Mouse (Mus musculus) cerebellum, postnatal 25 days (tissue): ENCODE measurements around the gene Nploc4.

Experiments used
- DNase-seq, 2 experiments: peaks; one replicate each; pipeline ENCODE4 v3.0.0; 2021; ENCODE audit warnings: mixed read lengths in 2 of 2

The Nploc4 gene

GRCm38 (mm10) chr11:120352093-120352350 lies 85.5 kb downstream of the Nploc4 start:
- DNase-seq = peak; percentile 11 to 25

- DNase-seq = peak; percentile 12 to 16
These were observed 86.0 kb downstream of the Nploc4 start for GRCm38 (mm10) chr11:120351250-120352092.

DNA sequence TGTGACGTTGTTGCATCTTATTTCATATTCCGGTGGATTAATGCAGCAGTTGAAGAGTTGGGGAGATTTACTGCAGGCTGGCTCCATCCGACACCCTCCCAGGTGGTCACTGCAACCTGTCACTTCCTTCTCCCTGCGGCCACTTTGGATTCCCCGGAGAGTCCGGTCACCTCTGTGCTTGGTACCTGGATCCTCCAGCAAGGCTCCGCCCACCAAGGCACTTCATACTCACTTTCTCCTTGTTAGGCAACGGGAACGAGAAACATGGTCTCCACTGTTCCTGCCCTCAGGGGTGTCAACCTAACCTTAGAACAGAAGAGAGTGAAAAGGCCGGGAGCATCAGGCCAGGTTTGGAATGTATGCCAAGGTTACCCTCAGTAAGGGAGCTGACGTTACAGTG lies 86.8 kb downstream of the Nploc4 start:
- peak; percentile 17 to 41 for DNase-seq

GRCm38 (mm10) chr11:120349986-120350702 lies 87.4 kb downstream of the Nploc4 start:
- peak; percentile 77 to 88 for DNase-seq

- peak; percentile 50 to 59 for DNase-seq
These were observed 88.0 kb downstream of the Nploc4 start for GRCm38 (mm10) chr11:120349371-120349985.

GRCm38 (mm10) chr11:120348684-120349370 lies 88.7 kb downstream of the Nploc4 start:
- DNase-seq = peak; percentile 52 to 73

GRCm38 (mm10) chr11:120347791-120348683 lies 89.5 kb downstream of the Nploc4 start, which contains the start of gene Actg1:
TSS of gene Actg1 (minus strand) at chr11:120348542.
- peak; percentile 89 to 94 for DNase-seq

- DNase-seq = peak; percentile 16 to 40
These were observed 90.2 kb downstream of the Nploc4 start for GRCm38 (mm10) chr11:120347301-120347700.

GRCm38 (mm10) chr11:120346383-120347034 lies 91.0 kb downstream of the Nploc4 start:
- DNase-seq = peak; percentile 16 to 23

DNA sequence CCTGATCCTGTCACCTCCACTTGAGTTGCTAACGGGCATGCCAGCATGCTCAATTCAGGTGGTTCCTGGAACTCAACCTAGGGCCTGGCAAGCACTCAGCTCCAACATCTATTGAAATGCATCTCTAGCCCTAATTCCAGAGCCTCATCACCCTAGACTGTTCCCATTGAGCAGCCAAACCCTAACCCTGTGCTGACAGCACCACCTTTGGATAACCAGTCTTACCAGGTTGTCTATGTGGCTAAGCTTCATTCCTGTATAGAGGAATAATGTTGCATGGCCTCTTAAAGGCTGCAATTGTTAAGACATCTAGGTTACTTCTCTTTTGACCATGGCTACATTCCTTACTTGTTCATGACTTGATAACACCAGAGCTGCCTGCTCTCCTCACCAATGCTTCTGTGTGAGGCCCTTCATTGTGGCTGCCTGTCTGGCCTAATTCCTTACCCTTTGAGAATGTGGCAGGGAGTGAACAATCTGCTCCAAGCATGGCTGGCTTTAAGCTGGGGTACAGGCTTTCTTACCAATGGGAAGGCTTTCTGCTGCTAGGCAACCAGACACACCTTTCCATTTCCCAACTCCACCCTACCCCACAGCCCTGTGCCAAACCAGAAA lies 92.3 kb downstream of the Nploc4 start:
- peak; percentile 11 to 14 for DNase-seq

DNA sequence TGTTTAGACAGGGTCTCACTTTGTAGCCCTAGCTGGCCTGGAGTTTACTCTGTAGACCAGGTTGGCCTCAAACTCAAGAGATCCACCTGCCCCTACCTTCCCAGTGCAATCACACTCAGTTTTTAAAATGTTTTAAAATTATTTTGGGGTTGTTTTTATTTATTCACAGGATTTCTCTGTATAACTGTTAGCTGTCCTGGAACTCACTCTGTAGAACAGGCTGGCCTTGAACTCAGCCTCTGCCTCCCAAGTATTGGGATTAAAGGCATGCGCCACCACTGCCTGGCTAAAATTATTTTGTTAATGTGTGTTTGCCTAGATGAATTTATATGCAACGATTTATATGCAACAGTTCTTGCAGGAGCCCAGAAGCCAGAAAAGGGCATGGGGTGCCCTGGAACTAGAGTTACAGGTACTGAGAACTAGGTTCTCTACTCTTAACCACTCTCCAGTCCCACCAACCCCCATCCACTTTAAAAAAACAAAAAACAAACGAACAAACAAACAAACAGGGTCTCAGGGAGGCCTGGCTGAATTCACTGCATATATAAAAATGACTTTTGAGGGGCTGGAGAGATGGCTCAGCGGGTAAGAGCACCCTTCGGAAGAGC lies 93.1 kb downstream of the Nploc4 start:
- no peak for DNase-seq

DNA sequence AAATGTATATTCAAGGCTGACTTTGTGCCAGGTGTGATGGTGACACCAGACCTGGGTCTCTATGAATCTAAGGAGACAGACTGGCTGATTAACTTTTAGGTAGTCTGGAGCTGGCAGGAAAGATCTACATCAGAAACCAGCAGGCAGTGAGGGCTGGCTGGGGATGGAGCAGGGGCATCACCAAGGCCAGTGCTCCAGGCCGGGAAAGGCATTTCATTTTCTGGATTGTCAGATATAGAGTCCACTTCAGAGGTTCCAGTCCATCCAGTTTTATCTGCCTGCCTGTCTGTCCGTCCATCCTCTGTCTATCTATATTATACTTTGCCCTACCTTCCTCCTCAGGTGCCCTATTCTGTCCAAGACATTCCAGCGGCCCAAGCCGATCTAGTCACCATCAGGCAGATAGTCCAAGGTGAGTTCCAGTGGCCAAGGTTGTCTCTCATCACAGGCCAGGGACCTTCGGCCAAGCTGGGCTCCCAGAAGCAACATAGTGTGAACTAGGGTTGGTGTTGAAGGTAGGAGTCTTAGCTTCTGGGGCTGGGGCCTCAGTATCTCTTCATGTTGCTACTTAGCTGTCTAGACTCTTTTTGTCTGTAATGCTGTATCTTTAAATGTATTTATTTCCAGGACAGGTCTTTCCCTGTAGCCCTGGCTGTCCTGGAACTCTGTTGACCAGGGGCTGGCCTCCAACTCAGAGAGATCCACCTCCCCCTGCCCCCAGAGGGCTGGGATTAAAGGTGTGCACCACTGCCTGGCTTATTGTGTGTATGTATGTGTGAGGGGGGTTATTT lies 93.8 kb downstream of the Nploc4 start:
- no peak for DNase-seq

- DNase-seq = no peak
These were observed 94.8 kb downstream of the Nploc4 start for GRCm38 (mm10) chr11:120342656-120343160.

DNA sequence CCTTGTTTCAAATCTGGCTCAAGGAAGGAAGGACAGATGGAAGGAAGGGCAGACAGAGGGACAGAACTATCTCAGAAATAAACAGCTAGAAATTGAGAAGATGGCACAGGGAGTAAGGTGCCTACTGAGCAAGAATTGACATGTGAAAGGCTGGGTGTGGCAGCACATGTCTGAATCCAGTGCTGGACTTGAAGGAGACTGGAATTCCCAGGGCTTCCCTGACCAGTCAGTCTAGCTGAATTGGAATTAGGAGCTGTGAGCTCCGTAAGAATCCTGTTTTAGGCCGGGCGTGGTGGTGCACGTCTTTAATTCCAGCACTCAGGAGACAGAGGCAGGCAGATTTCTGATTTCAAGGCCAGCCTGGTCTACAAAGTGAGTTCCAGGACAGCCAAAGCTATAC lies 95.8 kb downstream of the Nploc4 start:
- no peak for DNase-seq

DNA sequence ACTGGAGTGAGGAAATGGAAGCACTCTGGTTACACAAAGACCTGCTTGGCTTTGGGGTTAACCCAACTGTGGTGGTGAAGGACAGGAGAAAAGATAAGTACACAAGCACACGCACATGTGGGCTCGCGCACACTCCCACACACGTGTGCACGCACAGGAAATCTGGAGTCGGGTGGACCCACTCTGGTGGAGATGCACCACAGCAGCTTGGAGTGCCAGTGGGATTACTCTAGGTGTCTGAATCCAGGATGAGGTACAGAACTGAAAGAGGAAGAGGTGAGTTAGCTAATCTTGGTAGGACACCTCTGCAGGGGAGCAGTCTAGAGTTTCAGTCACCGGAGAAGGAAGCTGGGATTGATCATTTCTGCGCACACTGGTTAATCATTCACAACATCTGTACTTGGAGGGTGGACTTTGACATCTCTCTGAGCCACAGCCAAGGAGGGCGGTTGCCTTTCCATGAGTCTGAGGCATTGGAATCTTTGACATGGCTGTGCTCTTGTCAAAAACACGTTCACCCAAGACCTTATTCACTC lies 97.5 kb downstream of the Nploc4 start:
- no peak for DNase-seq

DNA sequence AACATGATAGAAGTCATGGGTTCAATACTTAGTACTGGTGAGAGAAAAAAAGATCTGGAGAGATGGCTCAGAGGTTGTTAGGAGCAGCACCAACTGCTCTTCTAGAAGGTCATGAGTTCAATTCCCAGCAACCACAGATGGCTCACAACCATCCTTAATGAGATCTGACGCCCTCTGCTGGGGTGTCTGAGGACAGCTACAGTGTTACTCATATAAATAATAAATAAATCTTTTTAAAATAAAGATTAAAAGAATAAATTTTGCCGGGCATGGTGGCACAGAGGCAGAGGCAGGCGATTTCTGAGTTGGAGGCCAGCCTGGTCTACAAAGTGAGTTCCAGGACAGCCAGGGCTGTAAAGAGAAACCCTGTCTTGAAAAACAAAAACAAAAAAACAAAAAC lies 98.7 kb downstream of the Nploc4 start:
- DNase-seq = no peak

DNA sequence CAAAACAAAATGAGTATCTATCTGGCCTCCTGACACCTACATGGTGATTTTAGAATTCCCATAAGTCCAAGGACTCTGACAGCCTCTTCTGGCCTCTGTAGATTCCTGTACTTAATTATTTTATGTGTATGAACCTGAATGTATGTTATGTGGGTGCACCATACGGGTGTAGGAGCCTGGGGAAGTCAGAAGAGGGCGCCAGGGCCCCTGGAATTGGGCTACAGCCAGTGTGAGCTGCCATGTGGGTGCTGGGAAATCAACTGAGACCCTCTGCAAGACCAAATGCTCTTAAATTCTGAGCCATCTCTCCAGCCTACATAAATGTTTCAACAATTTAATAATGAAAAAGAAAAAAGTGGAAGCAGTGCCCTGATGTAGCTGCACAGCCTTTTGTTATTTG lies 100.1 kb downstream of the Nploc4 start:
- no peak for DNase-seq

DNA sequence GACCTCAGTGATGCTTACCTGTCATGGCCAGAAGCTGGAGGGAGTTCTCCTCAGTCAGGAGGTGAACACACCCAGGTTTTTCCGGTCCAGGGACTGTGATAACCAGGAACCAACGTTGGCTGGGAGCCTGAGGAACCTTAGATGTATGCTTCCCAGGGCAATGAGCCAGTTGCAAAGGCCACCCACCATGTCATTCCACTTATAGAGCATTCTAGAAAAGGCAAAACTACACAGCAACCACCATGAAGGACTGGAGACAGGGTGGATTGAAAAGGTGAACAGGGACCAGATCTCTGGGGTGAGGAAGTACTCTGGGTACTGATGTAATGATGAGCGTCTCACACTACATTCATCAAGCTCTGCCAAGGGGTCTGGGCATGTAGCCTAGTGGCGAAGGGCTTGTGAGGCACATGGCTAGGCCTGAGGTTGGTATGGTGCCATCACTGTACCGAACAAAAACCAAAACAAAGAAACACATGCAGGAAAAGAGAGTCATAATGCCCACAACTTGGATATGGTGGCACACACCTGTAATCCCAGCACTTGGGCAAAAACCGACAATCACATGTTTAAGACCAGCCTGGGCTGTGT lies 102.0 kb downstream of the Nploc4 start:
- DNase-seq = no peak
